Mouse (Mus musculus): ENCODE results near the gene Gemin8.

- no peak for TF ChIP-seq CTCF (IDR thresholded peaks at IDR 0.05; ENCODE audit: borderline replicate concordance, insufficient read depth, low read depth, low read length)
- no peak for TF ChIP-seq POLR2A (IDR thresholded peaks at IDR 0.05; ENCODE audit: borderline replicate concordance, insufficient read depth, low read length)
These were observed 44.3 kb downstream of the Gemin8 start for GRCm38 (mm10) chrX:166214576-166214975.

All from cerebellum, adult 2 months (tissue).